Mouse (Mus musculus): Measurements from ENCODE around the gene Syt1. TPM values are rescaled to one million over a fixed set of nuclear protein-coding genes. Genes with fewer than 3 reads are reported as not detected.

Gene Syt1
- total RNA-seq, 1 experiment from 2014 or later = not detected

DNA sequence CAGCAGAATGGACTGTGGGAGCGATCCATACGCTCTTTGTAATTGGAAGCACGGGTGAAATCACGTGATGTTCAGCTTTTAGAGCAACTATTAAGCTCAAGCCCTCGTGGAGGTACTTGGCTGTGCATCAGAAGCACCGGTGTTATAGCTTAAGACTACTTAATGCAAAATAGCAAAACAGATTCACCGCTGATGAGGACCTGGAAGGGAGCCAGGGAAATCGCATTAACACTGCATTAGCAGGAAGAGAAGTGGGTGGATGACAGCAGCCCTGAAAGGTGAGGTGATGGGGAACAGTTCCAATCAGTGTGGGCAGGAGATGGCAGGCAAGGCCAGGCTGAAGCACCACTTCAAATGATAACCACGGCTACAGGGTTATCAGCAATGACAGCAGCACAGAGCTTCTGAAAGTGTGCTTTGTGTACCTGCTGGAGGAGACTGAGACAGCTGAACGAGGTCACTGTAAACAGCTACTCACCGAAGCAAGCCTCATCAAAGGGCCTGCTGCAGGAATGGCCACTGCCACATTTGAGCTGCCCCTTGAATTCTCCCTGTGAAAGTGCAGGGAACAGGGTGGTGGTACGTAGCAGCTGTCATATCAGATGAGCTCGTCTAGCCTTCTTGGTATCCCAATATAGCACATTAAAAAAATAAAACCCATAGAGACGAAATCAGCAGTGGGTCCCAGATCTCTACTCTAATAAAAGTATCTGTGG is 330.9 kb downstream of the Syt1 start:
- ATAC-seq (ENCODE audit: extremely low read depth, insufficient number of reproducible peaks, low FRiP score, poor library complexity, severe bottlenecking) = no peak

- ATAC-seq (ENCODE audit: extremely low read depth, insufficient number of reproducible peaks, low FRiP score, poor library complexity, severe bottlenecking) = no peak
These were observed 333.7 kb downstream of the Syt1 start for GRCm38 (mm10) chr10:108677053-108677452.

DNA sequence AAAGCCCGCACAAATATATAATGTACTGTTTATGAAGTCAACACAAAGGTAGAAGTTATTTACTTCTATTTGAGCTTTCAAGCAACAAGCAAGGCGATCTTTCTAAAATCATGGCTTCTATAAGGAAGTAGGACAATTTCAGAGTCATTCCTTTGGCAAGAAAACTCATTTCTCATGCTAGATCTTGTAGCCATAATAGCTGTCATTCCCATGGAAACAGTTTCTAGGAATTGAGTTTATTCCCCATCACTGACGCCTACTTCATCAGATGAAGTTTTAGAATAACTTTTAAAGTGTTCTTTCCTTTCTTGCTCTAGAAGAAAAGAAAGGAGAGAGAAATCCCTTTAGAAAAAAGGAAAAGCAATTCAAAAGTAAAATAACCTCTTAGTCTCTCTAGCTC is 341.8 kb downstream of the Syt1 start:
- no peak for ATAC-seq (ENCODE audit: extremely low read depth, insufficient number of reproducible peaks, low FRiP score, poor library complexity, severe bottlenecking)

DNA sequence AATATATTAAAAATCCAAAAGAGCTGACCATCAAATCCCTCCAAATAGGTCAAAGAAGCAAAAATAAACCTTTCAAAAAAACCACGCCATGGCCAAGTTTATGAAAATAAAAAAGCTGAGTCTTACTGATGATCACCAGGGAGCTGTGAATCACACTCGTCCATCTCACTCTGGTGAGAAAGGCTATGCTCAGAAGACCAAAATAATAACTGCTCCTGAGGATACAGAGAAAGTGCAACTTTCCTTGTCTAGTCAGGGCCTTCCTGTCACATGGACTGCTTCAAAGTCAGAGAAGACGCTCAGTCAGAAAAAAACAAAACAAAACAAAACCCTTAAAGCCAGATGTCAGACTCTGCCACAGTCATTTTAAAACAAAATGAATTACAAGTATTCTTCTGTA is 350.5 kb downstream of the Syt1 start:
- ATAC-seq (ENCODE audit: extremely low read depth, insufficient number of reproducible peaks, low FRiP score, poor library complexity, severe bottlenecking) = no peak

- ATAC-seq (ENCODE audit: extremely low read depth, insufficient number of reproducible peaks, low FRiP score, poor library complexity, severe bottlenecking) = no peak
These were observed 352.5 kb downstream of the Syt1 start for GRCm38 (mm10) chr10:108658300-108658699.

DNA sequence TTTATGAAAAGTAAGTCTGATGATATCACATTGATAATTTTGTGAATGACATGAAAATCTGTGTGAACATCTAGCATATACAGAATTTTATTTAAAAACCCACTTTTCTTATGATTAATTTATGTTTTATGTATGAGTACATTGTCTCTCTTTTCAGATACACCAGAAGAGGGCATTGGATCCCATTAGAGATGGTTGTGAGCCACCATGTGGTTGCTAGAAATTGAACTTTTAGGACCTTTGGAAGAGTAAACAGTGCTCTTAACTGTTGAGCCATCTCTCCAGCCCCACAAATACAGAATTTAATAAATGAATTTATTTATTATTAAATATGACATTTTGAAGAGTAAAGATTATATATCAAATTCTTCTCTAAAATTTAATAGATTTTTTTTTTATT is 353.1 kb downstream of the Syt1 start:
- ATAC-seq (ENCODE audit: extremely low read depth, insufficient number of reproducible peaks, low FRiP score, poor library complexity, severe bottlenecking) = no peak

DNA sequence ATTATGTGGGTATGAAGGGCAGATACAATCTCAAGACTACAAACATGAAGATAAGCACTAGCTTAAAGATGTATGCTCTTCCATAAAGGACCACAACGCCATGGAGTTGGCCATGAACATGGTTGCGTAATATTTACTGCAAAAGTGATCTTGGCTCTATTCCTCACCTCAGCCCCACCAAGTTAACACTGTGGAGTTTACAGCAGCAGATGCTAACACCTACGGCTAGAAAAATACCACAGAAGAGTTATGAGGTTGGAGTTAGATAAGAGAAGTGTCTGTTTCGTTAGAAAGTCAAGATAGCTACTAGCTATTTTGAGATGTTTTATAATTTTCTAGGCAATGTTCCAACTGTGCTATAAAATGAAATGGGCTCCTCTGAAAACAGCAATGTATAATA is 353.9 kb downstream of the Syt1 start:
- ATAC-seq (ENCODE audit: extremely low read depth, insufficient number of reproducible peaks, low FRiP score, poor library complexity, severe bottlenecking) = no peak

- no peak for ATAC-seq (ENCODE audit: extremely low read depth, insufficient number of reproducible peaks, low FRiP score, poor library complexity, severe bottlenecking)
These were observed 355.7 kb downstream of the Syt1 start for GRCm38 (mm10) chr10:108655074-108655473.

- ATAC-seq (ENCODE audit: extremely low read depth, insufficient number of reproducible peaks, low FRiP score, poor library complexity, severe bottlenecking) = no peak
These were observed 358.0 kb downstream of the Syt1 start for GRCm38 (mm10) chr10:108652831-108653230.

- no peak for ATAC-seq (ENCODE audit: extremely low read depth, insufficient number of reproducible peaks, low FRiP score, poor library complexity, severe bottlenecking)
These were observed 358.7 kb downstream of the Syt1 start for GRCm38 (mm10) chr10:108652066-108652465.

DNA sequence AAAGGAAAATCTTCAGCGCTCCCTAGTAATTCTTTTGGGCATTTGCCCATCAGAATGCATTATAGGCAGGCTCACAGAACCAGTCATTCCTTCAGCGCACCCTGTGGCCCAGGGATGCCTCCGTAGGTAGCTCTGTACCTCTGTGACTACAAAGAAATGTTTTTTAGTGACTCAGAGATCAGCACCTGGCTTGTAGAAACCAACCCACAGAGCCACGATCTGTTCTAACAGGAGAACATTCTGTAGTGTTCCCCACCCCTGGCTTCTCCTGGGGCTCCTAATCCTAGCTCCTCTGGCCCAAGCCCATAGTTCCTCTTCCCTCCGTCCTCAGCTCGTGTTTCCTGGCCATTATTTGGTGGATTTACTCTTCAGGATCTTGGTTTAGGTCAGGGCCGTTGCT is 361.6 kb downstream of the Syt1 start:
- no peak for ATAC-seq (ENCODE audit: extremely low read depth, insufficient number of reproducible peaks, low FRiP score, poor library complexity, severe bottlenecking)

DNA sequence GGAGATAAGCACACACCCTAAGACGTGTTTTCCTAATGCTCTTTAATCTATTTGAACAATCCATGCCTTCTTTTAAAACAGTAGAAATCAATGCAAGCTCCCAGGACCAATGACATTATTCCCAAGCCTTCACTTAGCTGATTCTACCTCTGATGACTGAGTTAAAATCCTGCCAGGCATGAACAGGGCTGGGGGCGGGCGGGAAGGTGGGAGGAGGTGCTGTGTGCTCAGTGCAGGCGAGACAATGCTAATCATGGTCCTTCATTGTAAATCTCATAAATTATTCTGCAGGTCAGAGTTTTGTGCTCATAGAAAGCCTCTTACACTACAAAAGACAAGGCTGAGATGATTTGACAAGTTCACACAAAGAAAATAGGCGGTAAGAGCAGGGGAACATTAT is 366.9 kb downstream of the Syt1 start:
- no peak for ATAC-seq (ENCODE audit: extremely low read depth, insufficient number of reproducible peaks, low FRiP score, poor library complexity, severe bottlenecking)

DNA sequence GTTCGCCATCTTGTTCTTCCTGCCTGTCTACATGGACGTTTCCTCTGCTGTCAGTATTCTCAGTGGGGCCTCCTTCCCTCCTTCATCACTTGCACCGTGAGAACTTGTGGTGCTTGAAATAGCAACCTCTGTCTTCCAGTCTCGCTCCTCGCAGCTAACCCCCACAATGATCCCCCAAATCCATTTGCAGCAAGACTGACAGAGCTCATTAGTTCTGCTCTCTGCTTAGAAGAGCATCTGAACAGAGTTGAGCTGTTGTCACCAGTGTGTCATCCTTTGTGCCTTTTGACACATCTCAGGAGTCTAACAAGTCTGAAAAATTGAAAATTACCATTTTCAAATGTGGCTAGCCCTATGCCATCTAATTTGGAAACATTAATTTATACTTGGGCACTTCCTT is 372.7 kb downstream of the Syt1 start:
- ATAC-seq (ENCODE audit: extremely low read depth, insufficient number of reproducible peaks, low FRiP score, poor library complexity, severe bottlenecking) = no peak

GRCm38 (mm10) chr10:108636086-108636485 is 374.7 kb downstream of the Syt1 start:
- ATAC-seq (ENCODE audit: extremely low read depth, insufficient number of reproducible peaks, low FRiP score, poor library complexity, severe bottlenecking) = no peak

DNA sequence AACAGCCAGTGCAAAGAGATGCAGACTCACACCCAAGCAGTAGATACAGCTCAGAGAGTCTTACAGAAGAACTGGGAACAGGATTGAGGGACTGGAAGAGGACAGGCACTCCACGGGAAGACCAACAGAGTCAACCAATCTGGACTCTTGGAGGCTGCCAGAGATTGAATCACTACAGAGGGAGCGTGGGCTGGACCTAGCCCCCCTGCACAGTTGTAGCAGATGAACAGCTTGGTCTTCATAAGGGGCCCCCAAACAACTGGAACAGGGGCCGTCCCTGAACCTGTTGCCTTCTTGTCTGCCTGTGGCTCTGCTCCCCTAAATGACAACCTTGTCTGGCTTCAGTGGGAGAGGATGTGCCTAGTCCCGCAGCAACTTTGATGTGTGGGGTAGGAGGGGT is 375.2 kb downstream of the Syt1 start:
- ATAC-seq (ENCODE audit: extremely low read depth, insufficient number of reproducible peaks, low FRiP score, poor library complexity, severe bottlenecking) = no peak

GRCm38 (mm10) chr10:108630841-108631240 is 379.9 kb downstream of the Syt1 start:
- no peak for ATAC-seq (ENCODE audit: extremely low read depth, insufficient number of reproducible peaks, low FRiP score, poor library complexity, severe bottlenecking)

- ATAC-seq (ENCODE audit: extremely low read depth, insufficient number of reproducible peaks, low FRiP score, poor library complexity, severe bottlenecking) = no peak
These were observed 384.4 kb downstream of the Syt1 start for GRCm38 (mm10) chr10:108626404-108626803.

GRCm38 (mm10) chr10:108623002-108623401 is 387.8 kb downstream of the Syt1 start:
- ATAC-seq (ENCODE audit: extremely low read depth, insufficient number of reproducible peaks, low FRiP score, poor library complexity, severe bottlenecking) = no peak

DNA sequence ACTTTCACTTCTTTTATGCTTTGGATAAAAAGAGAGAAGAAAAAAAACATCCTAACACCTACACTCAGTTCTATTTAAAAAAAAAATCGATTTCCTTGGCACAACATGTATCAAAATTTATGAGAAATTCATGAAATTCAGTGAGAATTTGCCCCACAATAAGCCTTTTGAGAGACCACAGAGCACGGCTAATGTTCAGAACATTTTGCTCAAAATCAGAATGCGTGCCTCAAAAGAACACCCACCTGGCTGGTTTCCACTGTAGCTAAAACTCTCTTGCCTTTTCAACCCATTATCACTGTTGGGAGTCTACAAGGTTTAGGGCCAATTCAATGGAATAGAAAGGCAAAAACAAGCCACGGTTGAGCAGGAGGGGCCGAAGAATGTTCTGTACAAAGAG is 390.9 kb downstream of the Syt1 start:
- no peak for ATAC-seq (ENCODE audit: extremely low read depth, insufficient number of reproducible peaks, low FRiP score, poor library complexity, severe bottlenecking)

- ATAC-seq (ENCODE audit: extremely low read depth, insufficient number of reproducible peaks, low FRiP score, poor library complexity, severe bottlenecking) = no peak
These were observed 391.6 kb downstream of the Syt1 start for GRCm38 (mm10) chr10:108619217-108619616.

GRCm38 (mm10) chr10:108610057-108610644 is 400.6 kb downstream of the Syt1 start:
- ATAC-seq (ENCODE audit: extremely low read depth, insufficient number of reproducible peaks, low FRiP score, poor library complexity, severe bottlenecking) = no peak
